Mouse (Mus musculus) cerebellum, adult 2 months (tissue): ENCODE data around the gene Syngr3.
A peak's percentile ranks its signal among the peaks of the same experiment; 100 is the strongest.

Experiments used
- CTCF ChIP-seq: fragments of 200-500 bp; IDR thresholded peaks from 2 replicates; pipeline ENCODE4 v1.5.1; 2011; ENCODE audit warnings: low read depth, mild to moderate bottlenecking, control low read depth, low read length, moderate library complexity, borderline replicate concordance; ENCODE audit not compliant: insufficient read depth
- POLR2A ChIP-seq: fragments of 200-500 bp; IDR thresholded peaks from 2 replicates; pipeline ENCODE4 v1.6.1; 2011; ENCODE audit warnings: low read length, control low read depth, borderline replicate concordance; ENCODE audit not compliant: insufficient read depth

DNA sequence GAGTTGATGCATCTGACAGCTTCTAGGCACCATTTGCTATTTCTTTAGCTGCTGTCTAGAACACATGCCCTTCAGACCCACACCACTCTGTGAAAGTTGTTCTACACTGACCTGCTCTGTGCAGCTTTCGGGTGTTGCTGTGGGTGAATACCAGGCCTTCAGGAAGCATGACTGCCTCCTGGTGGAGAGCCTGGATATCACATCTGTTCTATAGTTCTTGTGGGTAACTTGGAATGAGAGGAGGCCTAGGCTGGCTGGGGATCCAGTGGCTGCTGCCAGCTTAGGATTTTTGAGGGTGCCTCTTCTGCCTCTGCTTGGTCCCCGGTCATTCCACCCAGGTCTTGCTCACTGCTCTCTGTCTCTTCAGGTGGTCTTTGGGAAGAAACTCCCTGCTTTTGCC is 13.6 kb downstream of the Syngr3 start:
- TF ChIP-seq CTCF (peak; percentile 64; the same call in 1 of the 2 replicates), POLR2A (no peak)
